Mouse (Mus musculus) hindbrain, embryonic 10.5 days (tissue): ENCODE measurements around the gene Trap1. TPM values are rescaled to one million over a fixed set of nuclear protein-coding genes. Genes with fewer than 3 reads are reported as not detected.

Experiments
- DNase-seq: peaks from one replicate; pipeline ENCODE4 v3.0.0-alpha.2; 2017; ENCODE audit warnings: low spot score
- H3K27ac ChIP-seq: fragments of 300-500 bp; sonication (generic); 2 replicates; pipeline ENCODE4 v1.5.1; 2016; ENCODE audit warnings: mild to moderate bottlenecking, moderate library complexity
- H3K27me3 ChIP-seq: fragments of 300-500 bp; sonication (generic); 2 replicates; pipeline ENCODE4 v1.6.1; 2016; ENCODE audit warnings: mild to moderate bottlenecking; ENCODE audit not compliant: poor library complexity, insufficient read depth, severe bottlenecking
- H3K36me3 ChIP-seq: fragments of 300-500 bp; sonication (generic); 2 replicates; pipeline ENCODE4 v1.6.1; 2016; ENCODE audit warnings: mild to moderate bottlenecking, moderate library complexity
- H3K4me1 ChIP-seq: fragments of 300-500 bp; sonication (generic); replicated peaks from 2 replicates; pipeline ENCODE4 v1.6.1; 2016; ENCODE audit warnings: mild to moderate bottlenecking
- H3K4me3 ChIP-seq: fragments of 300-500 bp; sonication (generic); 2 replicates; pipeline ENCODE4 v1.5.1; 2016; ENCODE audit warnings: mild to moderate bottlenecking, moderate library complexity
- H3K9me3 ChIP-seq: fragments of 300-500 bp; sonication (generic); 2 replicates; pipeline ENCODE4 v1.6.1; 2016; ENCODE audit warnings: mild to moderate bottlenecking, moderate library complexity
- WGBS: fragments of 180-500 bp; shearing (Covaris S2); methylation state at CpG from one replicate; pipeline ENCODE4 v1.1.7; 2016; 5-methylcytosine and 5-hydroxymethylcytosine counted together
- polyA plus RNA-seq: library from polyadenylated mRNA; unstranded; fragments of >200 nt; fragmentation: Nextera tagmentation; extraction: Ambion mirVana; gene quantifications from 2 replicates; pipeline ENCODE4 v1.2.1, GENCODE M21; 2016

Gene Trap1
- polyA plus RNA-seq, 1 experiment from 2014 or later, result 83.9 TPM

GRCm38 (mm10) chr16:4074297-4074696, 3.3 kb downstream of the Trap1 start:
- Histone ChIP-seq H3K27ac (no peak overlapping the region), H3K9me3 (no peaks in the 10 kb centered on the region), H3K27me3 (no peaks in the 10 kb centered on the region), H3K4me1 (peaks cover 11% of the 10 kb centered on the region), H3K4me3 (no peak overlapping the region), H3K36me3 (peaks cover 8% of the 10 kb centered on the region)
- 78% methylated on average over 6 of the region's 6 CpGs for WGBS
- DNase-seq, result no peak

DNA sequence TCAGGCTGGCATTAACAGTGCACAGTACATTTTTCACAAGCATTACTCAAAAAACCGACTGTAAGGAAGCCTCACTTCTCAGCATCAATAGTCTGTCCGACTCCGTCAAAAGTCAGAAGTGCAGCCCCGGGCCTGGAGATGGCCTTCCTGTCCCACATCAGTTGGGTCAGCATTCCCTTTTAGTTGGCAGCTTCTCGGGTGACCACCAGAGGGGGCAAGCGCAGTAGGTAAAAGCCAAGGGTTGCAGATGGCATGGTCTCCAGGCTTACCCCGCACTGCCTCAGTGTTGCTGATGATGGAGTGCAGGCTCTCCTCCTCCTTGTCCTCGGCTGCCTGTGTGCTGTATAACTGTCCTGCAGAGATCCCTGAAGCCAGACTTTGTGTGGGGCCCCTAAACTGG, 9.0 kb downstream of the Trap1 start:
- Histone ChIP-seq H3K27me3 (no peaks in the 10 kb centered on the region), H3K4me1 (no peaks in the 10 kb centered on the region), H3K4me3 (no peak overlapping the region), H3K9me3 (no peaks in the 10 kb centered on the region), H3K36me3 (peaks cover 58% of the 10 kb centered on the region), H3K27ac (no peak overlapping the region)
- WGBS, result 61% methylated on average over 8 of the region's 8 CpGs
- DNase-seq, result peak; percentile 37

DNA sequence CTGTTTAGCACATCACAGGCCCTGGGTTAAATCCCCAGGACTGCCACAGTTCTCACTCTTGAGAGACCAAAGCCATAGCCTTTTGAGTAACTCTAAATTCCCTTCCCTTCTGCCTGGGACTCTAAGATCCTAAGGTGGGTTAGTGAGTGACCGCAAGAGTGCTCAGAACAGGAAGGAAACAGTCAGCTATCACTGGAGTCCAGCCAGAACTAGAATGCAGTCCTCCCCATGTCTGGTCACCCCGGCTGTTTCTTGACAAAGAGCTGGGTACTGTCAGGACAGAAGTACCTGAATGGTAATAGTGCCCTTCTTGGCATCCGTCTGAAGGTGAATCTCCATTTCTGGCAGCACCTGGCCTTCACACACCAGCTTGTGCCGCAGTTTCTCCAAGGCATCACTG, 12.7 kb downstream of the Trap1 start:
- H3K27me3 ChIP-seq, result no peaks in the 10 kb centered on the region
- H3K36me3 ChIP-seq, result peaks cover 89% of the 10 kb centered on the region
- H3K9me3 ChIP-seq, result no peaks in the 10 kb centered on the region
- H3K4me1 ChIP-seq, result no peaks in the 10 kb centered on the region
- H3K4me3 ChIP-seq, result no peak overlapping the region
- WGBS, result 94% methylated on average over 4 of the region's 4 CpGs
- H3K27ac ChIP-seq, result no peak overlapping the region
- DNase-seq, result no peak

DNA sequence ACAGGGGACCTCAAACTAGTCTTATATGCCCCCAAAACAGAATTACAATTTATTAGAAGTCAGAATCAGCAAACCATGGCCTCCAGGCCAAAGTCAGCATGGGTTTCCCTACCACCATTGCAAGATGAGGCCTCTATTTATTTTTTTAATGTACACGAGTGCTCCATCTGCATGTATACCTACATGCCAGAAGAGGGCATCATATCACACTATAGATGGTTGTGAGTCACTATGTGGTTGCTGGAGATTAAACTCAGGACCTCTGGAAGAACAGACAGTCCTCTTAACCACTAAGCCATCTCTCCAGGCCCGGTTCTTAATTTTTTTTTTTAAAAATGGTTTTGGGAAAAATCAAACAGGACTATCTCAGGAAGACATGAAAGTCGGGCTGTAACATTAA, 23.8 kb downstream of the Trap1 start:
- Histone ChIP-seq H3K27me3 (no peaks in the 10 kb centered on the region), H3K27ac (no peak overlapping the region), H3K36me3 (peaks cover 95% of the 10 kb centered on the region), H3K9me3 (no peaks in the 10 kb centered on the region), H3K4me3 (no peak overlapping the region), H3K4me1 (no peaks in the 10 kb centered on the region)
- DNase-seq, result no peak
- 87% methylated on average over 3 of the region's 3 CpGs for WGBS

GRCm38 (mm10) chr16:4052601-4053000, 25.0 kb downstream of the Trap1 start:
- no peak for DNase-seq
- peaks cover 95% of the 10 kb centered on the region for H3K36me3 ChIP-seq
- H3K4me3 ChIP-seq, result no peak overlapping the region
- H3K27ac ChIP-seq, result no peak overlapping the region
- WGBS, result 93% methylated on average over 4 of the region's 4 CpGs
- H3K9me3 ChIP-seq, result no peaks in the 10 kb centered on the region
- no peaks in the 10 kb centered on the region for H3K4me1 ChIP-seq
- no peaks in the 10 kb centered on the region for H3K27me3 ChIP-seq

- Histone ChIP-seq H3K27me3 (no peaks in the 10 kb centered on the region), H3K4me1 (no peaks in the 10 kb centered on the region), H3K9me3 (no peaks in the 10 kb centered on the region), H3K4me3 (no peak overlapping the region), H3K36me3 (peaks cover 100% of the 10 kb centered on the region), H3K27ac (no peak overlapping the region)
- 93% methylated on average over 4 of the region's 4 CpGs for WGBS
- DNase-seq, result no peak
Measured at GRCm38 (mm10) chr16:4045524-4045923, 32.1 kb downstream of the Trap1 start.

- Histone ChIP-seq H3K27me3 (no peaks in the 10 kb centered on the region), H3K4me1 (no peaks in the 10 kb centered on the region), H3K36me3 (peaks cover 100% of the 10 kb centered on the region), H3K9me3 (no peaks in the 10 kb centered on the region), H3K4me3 (no peak overlapping the region), H3K27ac (no peak overlapping the region)
- DNase-seq, result no peak
- WGBS, result 92% methylated on average over 2 of the region's 2 CpGs
Measured at GRCm38 (mm10) chr16:4044093-4044492, 33.5 kb downstream of the Trap1 start.

GRCm38 (mm10) chr16:4041646-4042045, 36.0 kb downstream of the Trap1 start:
- H3K27ac ChIP-seq, result no peak overlapping the region
- no peaks in the 10 kb centered on the region for H3K27me3 ChIP-seq
- H3K4me3 ChIP-seq, result no peak overlapping the region
- H3K9me3 ChIP-seq, result no peaks in the 10 kb centered on the region
- 94% methylated on average over 4 of the region's 4 CpGs for WGBS
- DNase-seq, result no peak
- no peaks in the 10 kb centered on the region for H3K4me1 ChIP-seq
- H3K36me3 ChIP-seq, result peaks cover 100% of the 10 kb centered on the region

DNA sequence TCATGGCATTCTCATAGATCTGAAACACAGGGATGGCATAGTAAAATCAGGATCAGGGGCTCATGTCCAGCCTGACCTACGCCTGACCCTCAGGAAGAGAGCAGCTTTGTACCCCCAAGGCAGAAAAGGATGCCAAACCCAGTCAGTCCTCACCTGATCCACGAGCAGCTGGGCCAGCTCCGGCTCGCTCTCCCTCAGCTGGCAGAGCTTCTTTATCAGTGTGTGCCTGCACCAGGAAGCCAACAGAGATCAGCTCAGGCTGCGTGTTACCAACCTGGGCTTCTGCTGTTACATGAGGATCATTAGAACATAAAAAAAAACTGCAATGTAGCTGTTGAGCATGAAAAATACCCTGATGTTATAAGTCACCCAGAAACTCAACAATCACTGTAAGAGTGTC, 37.4 kb downstream of the Trap1 start:
- Histone ChIP-seq H3K9me3 (no peaks in the 10 kb centered on the region), H3K27me3 (no peaks in the 10 kb centered on the region), H3K27ac (no peak overlapping the region), H3K4me1 (no peaks in the 10 kb centered on the region), H3K4me3 (no peak overlapping the region), H3K36me3 (peaks cover 90% of the 10 kb centered on the region)
- DNase-seq, result no peak
- 93% methylated on average over 5 of the region's 5 CpGs for WGBS

GRCm38 (mm10) chr16:4037690-4038089, 39.9 kb downstream of the Trap1 start:
- Histone ChIP-seq H3K27me3 (no peaks in the 10 kb centered on the region), H3K9me3 (no peaks in the 10 kb centered on the region), H3K27ac (no peak overlapping the region), H3K4me1 (no peaks in the 10 kb centered on the region), H3K4me3 (no peak overlapping the region), H3K36me3 (peaks cover 65% of the 10 kb centered on the region)
- WGBS, result 94% methylated on average over 7 of the region's 7 CpGs
- DNase-seq, result no peak

- DNase-seq, result no peak
- Histone ChIP-seq H3K4me1 (no peaks in the 10 kb centered on the region), H3K9me3 (no peaks in the 10 kb centered on the region), H3K27me3 (no peaks in the 10 kb centered on the region), H3K4me3 (no peak within 1 kb of the TSS), H3K36me3 (peaks cover 56% of the 10 kb centered on the region), H3K27ac (no peak within 1 kb of the TSS)
- WGBS, result 86% methylated on average over 5 of the region's 5 CpGs
Measured at GRCm38 (mm10) chr16:4036807-4037206, 40.8 kb downstream of the Trap1 start, which contains the start of gene Dnase1. TSS of gene Dnase1 (plus strand) at chr16:4036942.

DNA sequence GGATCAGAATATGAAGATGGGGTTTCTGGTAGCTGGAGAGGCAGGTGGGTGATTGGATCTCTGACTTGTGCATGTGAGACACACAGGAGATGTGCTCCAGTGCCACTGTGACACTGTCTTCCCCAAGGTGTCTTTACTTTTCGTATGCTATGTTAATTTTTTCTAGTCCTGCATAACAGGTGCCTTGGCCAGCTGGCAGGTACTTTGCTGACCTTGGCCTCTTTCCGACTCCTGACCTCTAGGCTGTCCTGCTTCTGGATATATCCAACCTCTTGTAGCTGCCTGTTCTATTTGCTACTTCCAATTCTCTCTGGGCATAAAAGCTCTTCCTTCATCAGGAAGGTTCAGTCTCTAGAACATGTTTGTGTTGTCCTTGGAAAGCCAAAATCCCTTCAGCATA, 42.1 kb downstream of the Trap1 start:
- Histone ChIP-seq H3K27me3 (no peaks in the 10 kb centered on the region), H3K4me3 (no peak overlapping the region), H3K9me3 (no peaks in the 10 kb centered on the region), H3K27ac (no peak overlapping the region), H3K4me1 (no peaks in the 10 kb centered on the region), H3K36me3 (peaks cover 44% of the 10 kb centered on the region)
- WGBS, result 88% methylated on average over 2 of the region's 2 CpGs
- DNase-seq, result no peak

- DNase-seq, result no peak
- Histone ChIP-seq H3K4me1 (no peaks in the 10 kb centered on the region), H3K27ac (no peak overlapping the region), H3K4me3 (no peak overlapping the region), H3K9me3 (no peaks in the 10 kb centered on the region), H3K36me3 (peaks cover 33% of the 10 kb centered on the region), H3K27me3 (no peaks in the 10 kb centered on the region)
- WGBS, result 81% methylated on average over 3 of the region's 3 CpGs
Measured at GRCm38 (mm10) chr16:4034476-4034875, 43.2 kb downstream of the Trap1 start.

DNA sequence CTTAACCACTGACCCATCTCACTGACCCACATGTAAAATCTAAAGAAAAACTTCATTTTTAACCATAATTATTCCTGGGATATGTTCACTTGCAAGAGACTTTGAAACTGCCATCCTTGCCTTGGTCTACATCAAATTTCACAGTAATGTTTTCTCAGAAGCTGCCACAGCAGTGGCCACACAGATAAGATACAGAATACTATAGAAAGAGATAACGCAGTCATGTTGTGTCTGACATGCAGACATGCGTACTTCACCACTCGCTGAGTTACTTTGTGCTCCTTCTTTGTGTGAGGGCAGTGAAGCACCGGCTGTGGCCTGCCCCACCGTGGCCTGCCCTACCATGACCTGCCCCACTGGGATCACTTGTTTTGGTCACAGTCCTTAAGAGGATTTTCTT, 43.7 kb downstream of the Trap1 start:
- Histone ChIP-seq H3K4me3 (no peak overlapping the region), H3K27ac (no peak overlapping the region), H3K9me3 (no peaks in the 10 kb centered on the region), H3K4me1 (no peaks in the 10 kb centered on the region), H3K27me3 (no peaks in the 10 kb centered on the region), H3K36me3 (peaks cover 28% of the 10 kb centered on the region)
- 59% methylated on average over 5 of the region's 5 CpGs for WGBS
- no peak for DNase-seq
